Mouse (Mus musculus): Measurements from ENCODE around the gene Gde1.

GRCm38 (mm10) chr7:118650119-118650518 lies 55.5 kb downstream of the Gde1 start:
- TF ChIP-seq CTCF (IDR thresholded peaks at IDR 0.05; ENCODE audit: borderline replicate concordance, insufficient read depth, low read depth, low read length), result no peak
- no peak for TF ChIP-seq POLR2A (IDR thresholded peaks at IDR 0.05; ENCODE audit: borderline replicate concordance, insufficient read depth, low read length)

Data from cerebellum, adult 2 months (tissue).